Mouse (Mus musculus) heart, postnatal 0 days (tissue): ENCODE data around the gene Nanos3. TPM values are rescaled to one million over a fixed set of nuclear protein-coding genes. Genes with fewer than 3 reads are reported as not detected.
A peak's percentile ranks its signal among the peaks of the same experiment; 100 is the strongest.

Source experiments
- ATAC-seq: fragments of 200-750 bp; cut with Nextera tagmentation; 2 replicates; pipeline ENCODE4 v1.8.0; 2017; ENCODE audit warnings: low read depth, moderate number of reproducible peaks, moderate library complexity; ENCODE audit not compliant: insufficient read depth
- DNase-seq: peaks from one replicate; pipeline ENCODE4 v3.0.0-alpha.2; 2016; ENCODE audit warnings: low spot score
- H3K27ac ChIP-seq: fragments of 300-500 bp; sonication (generic); 2 replicates; pipeline ENCODE4 v1.5.1; 2014; ENCODE audit warnings: low read depth, mild to moderate bottlenecking
- H3K27me3 ChIP-seq: fragments of 300-500 bp; sonication (generic); 2 replicates; pipeline ENCODE4 v1.6.1; 2014; ENCODE audit warnings: low read length, mixed read lengths; ENCODE audit not compliant: control insufficient read depth, insufficient read depth
- H3K36me3 ChIP-seq: fragments of 300-500 bp; sonication (generic); replicated peaks from 2 replicates; pipeline ENCODE4 v1.6.1; 2014; ENCODE audit warnings: low read length, mixed read lengths; ENCODE audit not compliant: control insufficient read depth, insufficient read depth
- H3K4me1 ChIP-seq: fragments of 300-500 bp; sonication (generic); 2 replicates; pipeline ENCODE4 v1.6.1; 2014; ENCODE audit warnings: antibody characterized with exemption; ENCODE audit not compliant: control insufficient read depth, insufficient read depth
- H3K4me2 ChIP-seq: fragments of 300-500 bp; sonication (generic); 2 replicates; pipeline ENCODE4 v1.6.1; 2014; ENCODE audit warnings: low read depth, mild to moderate bottlenecking, low read length, moderate library complexity
- H3K4me3 ChIP-seq: fragments of 300-500 bp; sonication (generic); 2 replicates; pipeline ENCODE4 v1.5.1; 2014; ENCODE audit warnings: low read depth, low read length
- H3K9ac ChIP-seq: fragments of 300-500 bp; sonication (generic); replicated peaks from 2 replicates; pipeline ENCODE4 v1.6.1; 2014; ENCODE audit warnings: low read depth, low read length, mixed read lengths
- H3K9me3 ChIP-seq: fragments of 300-500 bp; sonication (generic); replicated peaks from 2 replicates; pipeline ENCODE4 v1.6.1; 2016; ENCODE audit warnings: low read length; ENCODE audit not compliant: control insufficient read depth
- CTCF ChIP-seq: IDR thresholded peaks from 2 replicates; pipeline ENCODE4 v1.5.1; 2016; ENCODE audit warnings: antibody characterized with exemption, control low read depth, low read depth
- EP300 ChIP-seq: IDR thresholded peaks from 2 replicates; pipeline ENCODE4 v1.6.1; 2016; ENCODE audit warnings: antibody characterized with exemption, low read depth
- WGBS: fragments of 180-500 bp; shearing (Covaris S2); extraction: QIAGEN DNeasy Blood & Tissue Kit; methylation state at CpG from one replicate; pipeline ENCODE4 v1.1.7; 2014; 5-methylcytosine and 5-hydroxymethylcytosine counted together
- polyA plus RNA-seq: library from polyadenylated mRNA; unstranded; fragments of >200 nt; fragmentation: Nextera tagmentation; extraction: Ambion mirVana; gene quantifications from 2 replicates; pipeline ENCODE4 v1.2.1, GENCODE M21; 2015
- total RNA-seq: library from RNA; depleted of rRNA; stranded (reverse); fragments of >200 nt; gene quantifications from 2 replicates; pipeline ENCODE4 v1.2.3, GENCODE M21; 2014; ENCODE audit warnings: low replicate concordance

Gene Nanos3
- total and polyA plus RNA-seq, 2 experiments from 2014 or later = 4.6 TPM; not detected in 1

- Histone ChIP-seq H3K4me2 (0 out of 2 replicates have a peak overlapping the region, but pooled peaks have one; percentile 10), H3K27me3 (no peaks in the 10 kb centered on the region), H3K27ac (peak overlapping the region; percentile 63; the same call in 1 of the 2 replicates), H3K9ac (no peak overlapping the region), H3K36me3 (peaks cover 84% of the 10 kb centered on the region), H3K4me1 (peaks cover 21% of the 10 kb centered on the region; the same call in 1 of the 2 replicates), H3K9me3 (no peaks in the 10 kb centered on the region), H3K4me3 (no peak overlapping the region)
- TF ChIP-seq CTCF = peak; percentile 87
- TF ChIP-seq EP300 = peak; percentile 34; the same call in 1 of the 2 replicates
- ATAC-seq (peak; percentile 45), DNase-seq (peak; percentile 61)
- 54% methylated on average over 34 of the region's 34 CpGs for WGBS
Observed at GRCm38 (mm10) chr8:84210167-84210791, 25.3 kb upstream of the Nanos3 start.

- peaks cover 78% of the 10 kb centered on the region for H3K36me3 ChIP-seq
- 64% methylated on average over 17 of the region's 17 CpGs for WGBS
- TF ChIP-seq EP300 (no peak), CTCF (no peak)
- ATAC-seq (no peak), DNase-seq (no peak)
- peak overlapping the region; percentile 8; the same call in 1 of the 2 replicates for H3K9ac ChIP-seq
- H3K4me2 ChIP-seq = no peak overlapping the region
- no peaks in the 10 kb centered on the region for H3K9me3 ChIP-seq
- no peak overlapping the region for H3K4me3 ChIP-seq
- peak overlapping the region; percentile 76 for H3K27ac ChIP-seq
- peaks cover 26% of the 10 kb centered on the region for H3K4me1 ChIP-seq
- no peaks in the 10 kb centered on the region for H3K27me3 ChIP-seq
Observed at GRCm38 (mm10) chr8:84208381-84209380, 23.7 kb upstream of the Nanos3 start.

- H3K4me1 ChIP-seq = peaks cover 30% of the 10 kb centered on the region
- peak; percentile 75 for DNase-seq
- H3K27ac ChIP-seq = peak overlapping the region; percentile 76
- peaks cover 70% of the 10 kb centered on the region for H3K36me3 ChIP-seq
- H3K9me3 ChIP-seq = no peaks in the 10 kb centered on the region
- H3K27me3 ChIP-seq = no peaks in the 10 kb centered on the region
- ATAC-seq = peak; percentile 8; the same call in 1 of the 2 replicates
- 56% methylated on average over 7 of the region's 7 CpGs for WGBS
- H3K4me3 ChIP-seq = no peak overlapping the region
- TF ChIP-seq EP300 (peak; percentile 70; the same call in 1 of the 2 replicates), CTCF (no peak)
- H3K4me2 ChIP-seq = peak overlapping the region; percentile 5; the same call in 1 of the 2 replicates
- H3K9ac ChIP-seq = peak overlapping the region; percentile 8; the same call in 1 of the 2 replicates
Observed at GRCm38 (mm10) chr8:84207811-84208210, 22.8 kb upstream of the Nanos3 start.

- H3K4me2 ChIP-seq = no peak overlapping the region
- H3K27ac ChIP-seq = peak overlapping the region; percentile 76
- H3K27me3 ChIP-seq = no peaks in the 10 kb centered on the region
- no peaks in the 10 kb centered on the region for H3K9me3 ChIP-seq
- 91% methylated on average over 3 of the region's 3 CpGs for WGBS
- H3K4me1 ChIP-seq = peaks cover 41% of the 10 kb centered on the region
- H3K9ac ChIP-seq = no peak overlapping the region
- no peak overlapping the region for H3K4me3 ChIP-seq
- DNase-seq = no peak
- H3K36me3 ChIP-seq = peaks cover 58% of the 10 kb centered on the region
- ATAC-seq = no peak
- TF ChIP-seq EP300 (no peak), CTCF (0 out of 2 replicates have a peak, but pooled peaks have one; percentile 10)
Observed at GRCm38 (mm10) chr8:84206666-84207065, 21.6 kb upstream of the Nanos3 start.

- Histone ChIP-seq H3K4me3 (no peak overlapping the region), H3K27me3 (no peaks in the 10 kb centered on the region), H3K9ac (no peak overlapping the region), H3K36me3 (peaks cover 50% of the 10 kb centered on the region), H3K4me1 (peaks cover 43% of the 10 kb centered on the region), H3K9me3 (no peaks in the 10 kb centered on the region), H3K4me2 (no peak overlapping the region), H3K27ac (peak overlapping the region; percentile 99; the same call in 1 of the 2 replicates)
- ATAC-seq = no peak
- TF ChIP-seq CTCF (no peak), EP300 (no peak)
- 88% methylated on average over 5 of the region's 5 CpGs for WGBS
- no peak for DNase-seq
Observed at GRCm38 (mm10) chr8:84205073-84205472, 20.1 kb upstream of the Nanos3 start.
